Mouse (Mus musculus) kidney, adult 2 months (tissue): Measurements from ENCODE around the gene Spdl1. TPM values are rescaled to one million over a fixed set of nuclear protein-coding genes. Genes with fewer than 3 reads are reported as not detected.

Experiments
- DNase-seq: peaks from one replicate; pipeline ENCODE4 v3.0.0; 2021
- H3K27ac ChIP-seq: fragments of 200-500 bp; 2 replicates; pipeline ENCODE4 v1.5.1; 2012; ENCODE audit warnings: low read depth, low read length, control low read depth, inconsistent platforms; ENCODE audit not compliant: insufficient read depth
- H3K27me3 ChIP-seq: fragments of 200-500 bp; replicated peaks from 2 replicates; pipeline ENCODE4 v1.6.1; 2012; ENCODE audit warnings: mild to moderate bottlenecking, moderate library complexity, low read length, inconsistent platforms; ENCODE audit not compliant: control insufficient read depth, insufficient read depth
- H3K36me3 ChIP-seq: fragments of 200-500 bp; 2 replicates; pipeline ENCODE4 v1.6.1; 2012; ENCODE audit warnings: mild to moderate bottlenecking, moderate library complexity, low read length, inconsistent platforms; ENCODE audit not compliant: control insufficient read depth, insufficient read depth
- H3K4me1 ChIP-seq: fragments of 200-500 bp; 2 replicates; pipeline ENCODE4 v1.6.1; 2011; ENCODE audit warnings: low read length; ENCODE audit not compliant: control insufficient read depth, insufficient read depth
- H3K4me3 ChIP-seq: fragments of 200-500 bp; 2 replicates; pipeline ENCODE4 v1.5.1; 2011; ENCODE audit warnings: mild to moderate bottlenecking, low read depth, low read length, control low read depth; ENCODE audit not compliant: insufficient read depth
- CTCF ChIP-seq: fragments of 200-500 bp; conservative IDR thresholded peaks from 2 replicates; pipeline ENCODE4 v1.5.1; 2011; ENCODE audit warnings: low read depth, mild to moderate bottlenecking, control low read depth, low read length, moderate library complexity, mixed read lengths; ENCODE audit not compliant: insufficient read depth, insufficient read length
- POLR2A ChIP-seq: fragments of 200-500 bp; IDR thresholded peaks from one replicate; pipeline ENCODE4 v1.6.1; 2011; ENCODE audit warnings: low read depth, low read length, control low read depth
- whole genome bisulfite sequencing: fragments of 180-500 bp; shearing (Covaris S2); methylation state at CpG from one replicate; pipeline ENCODE4 v1.1.7; 2018; 5-methylcytosine and 5-hydroxymethylcytosine counted together
- polyA plus RNA-seq: library from polyadenylated mRNA; depleted of rRNA; stranded (reverse); fragments of >200 nt; gene quantifications from 2 replicates; pipeline ENCODE4 v1.2.3, GENCODE M21; 2012; rRNA removed

Gene Spdl1
- polyA plus RNA-seq, 1 experiment, result 0.52 TPM

GRCm38 (mm10) chr11:34769396-34769795 is 64.0 kb downstream of the Spdl1 start:
- 80% methylated on average over 2 of the region's 2 CpGs for WGBS
- no peak for DNase-seq
- TF ChIP-seq CTCF (no peak), POLR2A (no peak)
- no peaks in the 10 kb centered on the region for H3K4me1 ChIP-seq
- H3K27me3 ChIP-seq, result no peaks in the 10 kb centered on the region
- H3K4me3 ChIP-seq, result no peak overlapping the region
- H3K36me3 ChIP-seq, result no peaks in the 10 kb centered on the region
- no peak overlapping the region for H3K27ac ChIP-seq

GRCm38 (mm10) chr11:34763739-34764361 is 69.6 kb downstream of the Spdl1 start:
- no peak for DNase-seq
- Histone ChIP-seq H3K4me1 (no peaks in the 10 kb centered on the region), H3K36me3 (no peaks in the 10 kb centered on the region), H3K27me3 (no peaks in the 10 kb centered on the region), H3K27ac (no peak overlapping the region), H3K4me3 (no peak overlapping the region)
- WGBS, result 78% methylated on average over 5 of the region's 5 CpGs
- TF ChIP-seq POLR2A (no peak), CTCF (no peak)

GRCm38 (mm10) chr11:34762570-34763127 is 70.8 kb downstream of the Spdl1 start:
- H3K27me3 ChIP-seq, result no peaks in the 10 kb centered on the region
- no peak for DNase-seq
- TF ChIP-seq POLR2A (no peak), CTCF (no peak)
- H3K27ac ChIP-seq, result no peak overlapping the region
- no peaks in the 10 kb centered on the region for H3K4me1 ChIP-seq
- WGBS, result 90% methylated on average over 5 of the region's 5 CpGs
- no peak overlapping the region for H3K4me3 ChIP-seq
- no peaks in the 10 kb centered on the region for H3K36me3 ChIP-seq

GRCm38 (mm10) chr11:34762125-34762524 is 71.3 kb downstream of the Spdl1 start:
- Histone ChIP-seq H3K4me3 (no peak overlapping the region), H3K27ac (no peak overlapping the region), H3K27me3 (no peaks in the 10 kb centered on the region), H3K4me1 (no peaks in the 10 kb centered on the region), H3K36me3 (no peaks in the 10 kb centered on the region)
- 82% methylated on average over 6 of the region's 6 CpGs for WGBS
- DNase-seq, result no peak
- TF ChIP-seq CTCF (no peak), POLR2A (no peak)

GRCm38 (mm10) chr11:34759582-34759981 is 73.9 kb downstream of the Spdl1 start:
- no peak overlapping the region for H3K27ac ChIP-seq
- no peaks in the 10 kb centered on the region for H3K36me3 ChIP-seq
- H3K4me1 ChIP-seq, result no peaks in the 10 kb centered on the region
- H3K27me3 ChIP-seq, result no peaks in the 10 kb centered on the region
- no peak overlapping the region for H3K4me3 ChIP-seq
- 69% methylated on average over 4 of the region's 4 CpGs for WGBS
- DNase-seq, result no peak
- TF ChIP-seq CTCF (no peak), POLR2A (no peak)

Other genes starting within 250 kb of the Spdl1 start
- gene Dock2, start 49.7 kb downstream of the Spdl1 start, polyA plus RNA-seq, result 0.87 and 2.8 TPM in 2 replicates